Mouse (Mus musculus): ENCODE data around the gene Pnldc1.

The Pnldc1 gene

GRCm38 (mm10) chr17:12872275-12873028 is 37.6 kb downstream of the Pnldc1 start:
- Histone ChIP-seq H3K36me3 (ENCODE audit: insufficient read depth, low read length) (no peaks in the 10 kb centered on the region), H3K27me3 (ENCODE audit: insufficient read depth, low read length) (peaks cover 35% of the 10 kb centered on the region), H3K4me1 (replicated peaks; ENCODE audit: low read depth, low read length) (peaks cover 33% of the 10 kb centered on the region), H3K9me3 (ENCODE audit: low read length) (no peaks in the 10 kb centered on the region), H3K4me3 (replicated peaks; ENCODE audit: low read length) (peak overlapping the region; percentile 41)
- TF ChIP-seq CTCF (conservative IDR thresholded peaks at IDR 0.05; ENCODE audit: low read length) (no peak), POU5F1 (IDR thresholded peaks at IDR 0.05; ENCODE audit: borderline replicate concordance, low read length) (no peak), NANOG (IDR thresholded peaks at IDR 0.05; ENCODE audit: borderline replicate concordance, low read length) (no peak)

- Histone ChIP-seq H3K9me3 (ENCODE audit: low read length) (no peaks in the 10 kb centered on the region), H3K36me3 (ENCODE audit: insufficient read depth, low read length) (no peaks in the 10 kb centered on the region), H3K27me3 (ENCODE audit: insufficient read depth, low read length) (peaks cover 20% of the 10 kb centered on the region), H3K4me3 (replicated peaks; ENCODE audit: low read length) (no peak overlapping the region), H3K4me1 (replicated peaks; ENCODE audit: low read depth, low read length) (peaks cover 33% of the 10 kb centered on the region)
- TF ChIP-seq CTCF (conservative IDR thresholded peaks at IDR 0.05; ENCODE audit: low read length), result no peak
These were observed 41.4 kb downstream of the Pnldc1 start for GRCm38 (mm10) chr17:12868640-12869039.

GRCm38 (mm10) chr17:12868043-12868442 is 42.0 kb downstream of the Pnldc1 start, which contains the start of gene Mas1:
TSS of gene Mas1 (minus strand) at chr17:12868143.
- H3K27me3 ChIP-seq (ENCODE audit: insufficient read depth, low read length), result peaks cover 18% of the 10 kb centered on the region
- no peak for TF ChIP-seq CTCF (conservative IDR thresholded peaks at IDR 0.05; ENCODE audit: low read length)
- TF ChIP-seq POU5F1 (IDR thresholded peaks at IDR 0.05; ENCODE audit: borderline replicate concordance, low read length), result no peak
- TF ChIP-seq NANOG (IDR thresholded peaks at IDR 0.05; ENCODE audit: borderline replicate concordance, low read length), result no peak
- H3K4me1 ChIP-seq (replicated peaks; ENCODE audit: low read depth, low read length), result peaks cover 27% of the 10 kb centered on the region
- no peak within 1 kb of the TSS for H3K4me3 ChIP-seq (replicated peaks; ENCODE audit: low read length)
- H3K36me3 ChIP-seq (ENCODE audit: insufficient read depth, low read length), result no peaks in the 10 kb centered on the region
- H3K9me3 ChIP-seq (ENCODE audit: low read length), result no peaks in the 10 kb centered on the region

GRCm38 (mm10) chr17:12866853-12867252 is 43.2 kb downstream of the Pnldc1 start:
- Histone ChIP-seq H3K9me3 (ENCODE audit: low read length) (no peaks in the 10 kb centered on the region), H3K36me3 (ENCODE audit: insufficient read depth, low read length) (no peaks in the 10 kb centered on the region), H3K4me3 (replicated peaks; ENCODE audit: low read length) (no peak overlapping the region), H3K27me3 (ENCODE audit: insufficient read depth, low read length) (peaks cover 15% of the 10 kb centered on the region), H3K4me1 (replicated peaks; ENCODE audit: low read depth, low read length) (peaks cover 17% of the 10 kb centered on the region)
- TF ChIP-seq NANOG (IDR thresholded peaks at IDR 0.05; ENCODE audit: borderline replicate concordance, low read length), result no peak
- TF ChIP-seq POU5F1 (IDR thresholded peaks at IDR 0.05; ENCODE audit: borderline replicate concordance, low read length), result no peak
- no peak for TF ChIP-seq CTCF (conservative IDR thresholded peaks at IDR 0.05; ENCODE audit: low read length)

GRCm38 (mm10) chr17:12865407-12865806 is 44.6 kb downstream of the Pnldc1 start:
- Histone ChIP-seq H3K4me3 (replicated peaks; ENCODE audit: low read length) (no peak overlapping the region), H3K36me3 (ENCODE audit: insufficient read depth, low read length) (no peaks in the 10 kb centered on the region), H3K4me1 (replicated peaks; ENCODE audit: low read depth, low read length) (peaks cover 10% of the 10 kb centered on the region), H3K27me3 (ENCODE audit: insufficient read depth, low read length) (peaks cover 6% of the 10 kb centered on the region; the same call in 1 of the 2 replicates), H3K9me3 (ENCODE audit: low read length) (no peaks in the 10 kb centered on the region)
- TF ChIP-seq NANOG (IDR thresholded peaks at IDR 0.05; ENCODE audit: borderline replicate concordance, low read length), result no peak
- no peak for TF ChIP-seq CTCF (conservative IDR thresholded peaks at IDR 0.05; ENCODE audit: low read length)
- TF ChIP-seq POU5F1 (IDR thresholded peaks at IDR 0.05; ENCODE audit: borderline replicate concordance, low read length), result no peak

GRCm38 (mm10) chr17:12864111-12864510 is 45.9 kb downstream of the Pnldc1 start:
- H3K36me3 ChIP-seq (ENCODE audit: insufficient read depth, low read length), result no peaks in the 10 kb centered on the region
- peaks cover 6% of the 10 kb centered on the region; the same call in 1 of the 2 replicates for H3K27me3 ChIP-seq (ENCODE audit: insufficient read depth, low read length)
- no peaks in the 10 kb centered on the region for H3K4me1 ChIP-seq (replicated peaks; ENCODE audit: low read depth, low read length)
- H3K4me3 ChIP-seq (replicated peaks; ENCODE audit: low read length), result no peak overlapping the region
- H3K9me3 ChIP-seq (ENCODE audit: low read length), result no peaks in the 10 kb centered on the region
- no peak for TF ChIP-seq CTCF (conservative IDR thresholded peaks at IDR 0.05; ENCODE audit: low read length)
- TF ChIP-seq NANOG (IDR thresholded peaks at IDR 0.05; ENCODE audit: borderline replicate concordance, low read length), result no peak
- no peak for TF ChIP-seq POU5F1 (IDR thresholded peaks at IDR 0.05; ENCODE audit: borderline replicate concordance, low read length)

- no peaks in the 10 kb centered on the region for H3K4me1 ChIP-seq (replicated peaks; ENCODE audit: low read depth, low read length)
- no peak for TF ChIP-seq NANOG (IDR thresholded peaks at IDR 0.05; ENCODE audit: borderline replicate concordance, low read length)
- TF ChIP-seq CTCF (conservative IDR thresholded peaks at IDR 0.05; ENCODE audit: low read length), result no peak
- TF ChIP-seq POU5F1 (IDR thresholded peaks at IDR 0.05; ENCODE audit: borderline replicate concordance, low read length), result no peak
- peaks cover 4% of the 10 kb centered on the region for H3K9me3 ChIP-seq (ENCODE audit: low read length)
- H3K27me3 ChIP-seq (ENCODE audit: insufficient read depth, low read length), result peaks cover 6% of the 10 kb centered on the region; the same call in 1 of the 2 replicates
- H3K36me3 ChIP-seq (ENCODE audit: insufficient read depth, low read length), result no peaks in the 10 kb centered on the region
- H3K4me3 ChIP-seq (replicated peaks; ENCODE audit: low read length), result no peak overlapping the region
These were observed 51.0 kb downstream of the Pnldc1 start for GRCm38 (mm10) chr17:12859006-12859520.

GRCm38 (mm10) chr17:12858072-12858471 is 52.0 kb downstream of the Pnldc1 start:
- TF ChIP-seq CTCF (conservative IDR thresholded peaks at IDR 0.05; ENCODE audit: low read length), result peak; percentile 57
- TF ChIP-seq POU5F1 (IDR thresholded peaks at IDR 0.05; ENCODE audit: borderline replicate concordance, low read length), result no peak
- TF ChIP-seq NANOG (IDR thresholded peaks at IDR 0.05; ENCODE audit: borderline replicate concordance, low read length), result no peak
- Histone ChIP-seq H3K27me3 (ENCODE audit: insufficient read depth, low read length) (peaks cover 8% of the 10 kb centered on the region), H3K36me3 (ENCODE audit: insufficient read depth, low read length) (no peaks in the 10 kb centered on the region)

More at GRCm38 (mm10) chr17:12858072-12858471, 52.0 kb downstream of the Pnldc1 start:
- H3K9me3 ChIP-seq (ENCODE audit: low read length), result peaks cover 10% of the 10 kb centered on the region
- H3K4me1 ChIP-seq (replicated peaks; ENCODE audit: low read depth, low read length), result peaks cover 1% of the 10 kb centered on the region; the same call in 1 of the 2 replicates
- H3K4me3 ChIP-seq (replicated peaks; ENCODE audit: low read length), result no peak overlapping the region

Data from E14TG2a.4 (cell line).